Mouse (Mus musculus) ES-E14 (cell line): ENCODE measurements around the gene Actl6b. TPM values are rescaled to one million over a fixed set of nuclear protein-coding genes. Genes with fewer than 3 reads are reported as not detected.
A peak's percentile ranks its signal among the peaks of the same experiment; 100 is the strongest.

Experiments
- DNase-seq: peaks from one replicate; pipeline ENCODE4 v3.0.0-alpha.2; 2013; ENCODE audit warnings: low read depth, low spot score
- H3K27ac ChIP-seq: 2 replicates; pipeline ENCODE4 v1.5.1; 2012; ENCODE audit warnings: low read depth, mild to moderate bottlenecking, low read length, moderate library complexity, mixed read lengths; ENCODE audit not compliant: poor library complexity, insufficient read depth, severe bottlenecking
- H3K36me3 ChIP-seq: 2 replicates; pipeline ENCODE4 v1.6.1; 2012; ENCODE audit warnings: mild to moderate bottlenecking, low read length, moderate library complexity, mixed read lengths; ENCODE audit not compliant: control insufficient read depth, poor library complexity, insufficient read depth, severe bottlenecking
- H3K4me1 ChIP-seq, 2 experiments: fragments of 150-350 bp in 1 of 2; sonication (generic) in 1 of 2; 2 replicates each; pipeline ENCODE4 v1.6.1; 2012; ENCODE audit warnings: low read length in 2 of 2, mild to moderate bottlenecking in 1 of 2, mixed read lengths in 1 of 2; ENCODE audit not compliant: control insufficient read depth in 2 of 2, insufficient read depth in 2 of 2, poor library complexity in 1 of 2
- H3K4me3 ChIP-seq, 2 experiments: fragments of 150-350 bp in 1 of 2; sonication (generic) in 1 of 2; 2 replicates each; pipeline ENCODE4 v1.5.1; 2012; ENCODE audit warnings: low read length in 2 of 2, low read depth in 1 of 2, mild to moderate bottlenecking in 1 of 2, mixed read lengths in 1 of 2; ENCODE audit not compliant: insufficient read depth in 1 of 2, poor library complexity in 1 of 2, severe bottlenecking in 1 of 2
- H3K9ac ChIP-seq: 2 replicates; pipeline ENCODE4 v1.6.1; 2012; ENCODE audit warnings: low read depth, mild to moderate bottlenecking, low read length, mixed read lengths; ENCODE audit not compliant: poor library complexity, insufficient read depth, severe bottlenecking
- H3K9me3 ChIP-seq: fragments of 150-350 bp; sonication (generic); 2 replicates; pipeline ENCODE4 v1.6.1; 2012; ENCODE audit warnings: low read depth, mild to moderate bottlenecking, low read length; ENCODE audit not compliant: control insufficient read depth, insufficient read depth
- CHD2 ChIP-seq: IDR thresholded peaks from 2 replicates; pipeline ENCODE4 v1.6.1; 2014; ENCODE audit warnings: mild to moderate bottlenecking, low read depth, low read length, inconsistent platforms
- HCFC1 ChIP-seq: IDR thresholded peaks from 2 replicates; pipeline ENCODE4 v1.6.1; 2012; ENCODE audit warnings: low read length, inconsistent platforms, borderline replicate concordance; ENCODE audit not compliant: insufficient read depth
- MAFK ChIP-seq: IDR thresholded peaks from 2 replicates; pipeline ENCODE4 v1.6.1; 2014; ENCODE audit warnings: mild to moderate bottlenecking, low read depth, low read length, inconsistent platforms; ENCODE audit not compliant: insufficient read depth
- ZC3H11A ChIP-seq: IDR thresholded peaks from 2 replicates; pipeline ENCODE4 v1.6.1; 2012; ENCODE audit warnings: low read depth, mild to moderate bottlenecking, inconsistent platforms, low read length, borderline replicate concordance
- ZNF384 ChIP-seq: IDR thresholded peaks from 2 replicates; pipeline ENCODE4 v1.6.1; 2012; ENCODE audit warnings: low read depth, low read length, inconsistent platforms
- in situ Hi-C, 2 experiments: fragments of 600-800 bp; cut with MboI; formaldehyde crosslinking; loops; one replicate each; pipeline ENCODE4 v1.15.1; 2025; ENCODE audit warnings: low sequenced_read_pairs in 2 of 2, inconsistent platforms in 1 of 2; ENCODE audit not compliant: unreplicated experiment in 2 of 2
- total RNA-seq: library from RNA; depleted of rRNA; stranded (reverse); fragments of 300-350 nt; gene quantifications from 2 replicates; pipeline ENCODE4 v1.2.3, GENCODE M21; 2012

The Actl6b gene
- total RNA-seq, 1 experiment = not detected

- Histone ChIP-seq H3K4me1 (peaks cover 0 to 15% of the 10 kb centered on the region in 2 experiments; a peak in 2 of 4 replicates), H3K9ac (peak overlapping the region; percentile 86; the same call in 1 of the 2 replicates)
- no peak for TF ChIP-seq ZNF384
- TF ChIP-seq MAFK = no peak
- TF ChIP-seq HCFC1 = no peak
- TF ChIP-seq CHD2 = no peak
- TF ChIP-seq ZC3H11A = no peak
These were observed 46.3 kb downstream of the Actl6b start for GRCm38 (mm10) chr5:137599600-137599999.

GRCm38 (mm10) chr5:137600281-137600618 is 46.9 kb downstream of the Actl6b start:
- peaks cover 9% of the 10 kb centered on the region for H3K36me3 ChIP-seq
- no peak for DNase-seq
- in situ Hi-C loops = no loop called here

More at GRCm38 (mm10) chr5:137599600-137599999, 46.3 kb downstream of the Actl6b start:
- DNase-seq = no peak
- Histone ChIP-seq H3K4me3 (peak overlapping the region; percentile 99), H3K9me3 (no peaks in the 10 kb centered on the region), H3K36me3 (peaks cover 5% of the 10 kb centered on the region; the same call in 1 of the 2 replicates), H3K27ac (no peak overlapping the region)
- in situ Hi-C loops = no loop called here

GRCm38 (mm10) chr5:137600619-137601364 is 47.5 kb downstream of the Actl6b start, which contains the start of gene Mospd3:
Mospd3 (minus strand) TSS chr5:137601058.
- in situ Hi-C loops = no loop called here
- H3K36me3 ChIP-seq = peaks cover 14% of the 10 kb centered on the region

More at GRCm38 (mm10) chr5:137600281-137600618, 46.9 kb downstream of the Actl6b start:
- H3K4me1 ChIP-seq = peaks cover 0 to 15% of the 10 kb centered on the region in 2 experiments; a peak in 2 of 4 replicates
- TF ChIP-seq MAFK = no peak
- no peak for TF ChIP-seq ZC3H11A
- TF ChIP-seq HCFC1 = no peak
- peak overlapping the region; percentile 86 for H3K9ac ChIP-seq
- no peaks in the 10 kb centered on the region for H3K9me3 ChIP-seq
- peak overlapping the region; percentile 99 for H3K4me3 ChIP-seq
- no peak overlapping the region for H3K27ac ChIP-seq

GRCm38 (mm10) chr5:137601365-137601729 is 48.0 kb downstream of the Actl6b start:
- in situ Hi-C loops = no loop called here
- Histone ChIP-seq H3K4me1 (peaks cover 0 to 12% of the 10 kb centered on the region in 2 experiments; a peak in 2 of 4 replicates), H3K27ac (peak overlapping the region; percentile 33; the same call in 1 of the 2 replicates), H3K9ac (peak overlapping the region; percentile 69; the same call in 1 of the 2 replicates), H3K36me3 (peaks cover 16% of the 10 kb centered on the region), H3K4me3 (peak overlapping the region; percentile 60 to 99), H3K9me3 (no peaks in the 10 kb centered on the region)
- no peak for DNase-seq
- peak; percentile 88 for TF ChIP-seq ZNF384
- TF ChIP-seq HCFC1 = no peak
- no peak for TF ChIP-seq ZC3H11A
- no peak for TF ChIP-seq MAFK
- TF ChIP-seq CHD2 = no peak

More at GRCm38 (mm10) chr5:137600619-137601364, 47.5 kb downstream of the Actl6b start, which contains the start of gene Mospd3:
- DNase-seq = peak; percentile 97
- Histone ChIP-seq H3K9ac (peak within 1 kb of the TSS; percentile 100), H3K27ac (peak within 1 kb of the TSS; percentile 99), H3K4me1 (peaks cover 0 to 14% of the 10 kb centered on the region in 2 experiments; a peak in 2 of 4 replicates), H3K9me3 (no peaks in the 10 kb centered on the region), H3K4me3 (peak within 1 kb of the TSS; percentile 99)
- TF ChIP-seq ZC3H11A (no peak), HCFC1 (peak; percentile 77), CHD2 (peak; percentile 85)
